Mouse (Mus musculus) embryonic facial prominence, embryonic 11.5 days (tissue): ENCODE data around the gene Synj2. TPM values are rescaled to one million over a fixed set of nuclear protein-coding genes. Genes with fewer than 3 reads are reported as not detected.

ENCODE experiments used
- ATAC-seq: fragments of 200-750 bp; cut with Nextera tagmentation; replicated peaks from 2 replicates; pipeline ENCODE4 v1.8.0; 2017; ENCODE audit warnings: low read depth; ENCODE audit not compliant: insufficient number of reproducible peaks, low FRiP score, low TSS enrichment
- DNase-seq: peaks from one replicate; pipeline ENCODE4 v3.0.0-alpha.2; 2015; ENCODE audit warnings: low spot score
- H3K27ac ChIP-seq: fragments of 300-500 bp; sonication (generic); replicated peaks from 2 replicates; pipeline ENCODE4 v1.5.1; 2014; ENCODE audit warnings: mild to moderate bottlenecking, low read depth, low read length, control low read depth
- H3K27me3 ChIP-seq: fragments of 300-500 bp; sonication (generic); 2 replicates; pipeline ENCODE4 v1.6.1; 2014; ENCODE audit warnings: mild to moderate bottlenecking, low read length, moderate library complexity, mixed read lengths; ENCODE audit not compliant: control insufficient read depth, insufficient read depth
- H3K36me3 ChIP-seq: fragments of 300-500 bp; sonication (generic); replicated peaks from 2 replicates; pipeline ENCODE4 v1.6.1; 2014; ENCODE audit warnings: low read depth, mild to moderate bottlenecking, low read length, moderate library complexity, mixed read lengths; ENCODE audit not compliant: control insufficient read depth, insufficient read depth
- H3K4me1 ChIP-seq: fragments of 300-500 bp; sonication (generic); 2 replicates; pipeline ENCODE4 v1.6.1; 2014; ENCODE audit warnings: low read length, mixed read lengths; ENCODE audit not compliant: control insufficient read depth, insufficient read depth
- H3K4me2 ChIP-seq: fragments of 300-500 bp; sonication (generic); 2 replicates; pipeline ENCODE4 v1.6.1; 2014; ENCODE audit warnings: low read depth, mild to moderate bottlenecking, control low read depth, low read length, moderate library complexity
- H3K4me3 ChIP-seq: fragments of 300-500 bp; sonication (generic); 2 replicates; pipeline ENCODE4 v1.5.1; 2014; ENCODE audit warnings: low read depth, low read length, control low read depth
- H3K9ac ChIP-seq: fragments of 300-500 bp; sonication (generic); replicated peaks from 2 replicates; pipeline ENCODE4 v1.6.1; 2014; ENCODE audit warnings: mild to moderate bottlenecking, control low read depth, low read length
- H3K9me3 ChIP-seq: fragments of 300-500 bp; sonication (generic); replicated peaks from 2 replicates; pipeline ENCODE4 v1.6.1; 2016; ENCODE audit warnings: mild to moderate bottlenecking, low read length, inconsistent platforms, mixed read lengths; ENCODE audit not compliant: control insufficient read depth
- WGBS: fragments of 180-500 bp; shearing (Covaris S2); extraction: QIAGEN DNeasy Blood & Tissue Kit; methylation state at CpG from one replicate; pipeline ENCODE4 v1.1.7; 2014; 5-methylcytosine and 5-hydroxymethylcytosine counted together
- polyA plus RNA-seq: library from polyadenylated mRNA; unstranded; fragments of >200 nt; fragmentation: Nextera tagmentation; extraction: Ambion mirVana; gene quantifications from 2 replicates; pipeline ENCODE4 v1.2.1, GENCODE M21; 2014

The Synj2 gene
- polyA plus RNA-seq, 1 experiment from 2014 or later, result 2.0 TPM

DNA sequence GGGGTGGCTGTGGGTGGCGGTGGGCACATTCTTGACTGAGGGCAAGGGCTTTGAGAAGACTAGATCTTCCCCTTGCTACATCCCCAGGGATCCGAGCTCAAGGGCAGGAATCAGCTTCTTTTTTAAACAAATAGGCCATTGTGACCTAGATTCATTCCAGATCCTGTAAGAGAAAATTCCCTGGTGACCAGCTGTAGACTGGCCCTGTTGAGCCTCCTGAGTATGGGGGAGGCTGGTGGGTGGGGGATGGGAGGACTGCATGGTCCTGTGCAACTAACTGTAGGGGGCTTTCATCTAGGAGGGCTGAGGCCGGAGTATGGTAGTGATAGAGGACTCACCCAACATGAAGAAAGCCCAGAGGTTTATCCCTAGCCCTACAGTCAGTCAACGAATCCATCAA, 47.0 kb downstream of the Synj2 start:
- H3K27me3 ChIP-seq, result no peaks in the 10 kb centered on the region
- WGBS, result 45% methylated on average over 4 of the region's 4 CpGs
- H3K36me3 ChIP-seq, result no peaks in the 10 kb centered on the region
- H3K4me1 ChIP-seq, result peaks cover 8% of the 10 kb centered on the region
- H3K27ac ChIP-seq, result no peak overlapping the region
- ATAC-seq (no peak), DNase-seq (peak; percentile 39)
- H3K9ac ChIP-seq, result no peak overlapping the region
- no peak overlapping the region for H3K4me3 ChIP-seq
- no peaks in the 10 kb centered on the region for H3K9me3 ChIP-seq
- H3K4me2 ChIP-seq, result no peak overlapping the region

GRCm38 (mm10) chr17:5992866-5993580, 51.9 kb downstream of the Synj2 start:
- no peak overlapping the region for H3K9ac ChIP-seq
- H3K36me3 ChIP-seq, result no peaks in the 10 kb centered on the region
- DNase-seq (no peak), ATAC-seq (no peak)
- no peak overlapping the region for H3K27ac ChIP-seq
- H3K9me3 ChIP-seq, result no peaks in the 10 kb centered on the region
- WGBS, result 53% methylated on average over 5 of the region's 5 CpGs
- no peak overlapping the region for H3K4me3 ChIP-seq
- peaks cover 2% of the 10 kb centered on the region; the same call in 1 of the 2 replicates for H3K4me1 ChIP-seq
- H3K27me3 ChIP-seq, result no peaks in the 10 kb centered on the region
- no peak overlapping the region for H3K4me2 ChIP-seq

DNA sequence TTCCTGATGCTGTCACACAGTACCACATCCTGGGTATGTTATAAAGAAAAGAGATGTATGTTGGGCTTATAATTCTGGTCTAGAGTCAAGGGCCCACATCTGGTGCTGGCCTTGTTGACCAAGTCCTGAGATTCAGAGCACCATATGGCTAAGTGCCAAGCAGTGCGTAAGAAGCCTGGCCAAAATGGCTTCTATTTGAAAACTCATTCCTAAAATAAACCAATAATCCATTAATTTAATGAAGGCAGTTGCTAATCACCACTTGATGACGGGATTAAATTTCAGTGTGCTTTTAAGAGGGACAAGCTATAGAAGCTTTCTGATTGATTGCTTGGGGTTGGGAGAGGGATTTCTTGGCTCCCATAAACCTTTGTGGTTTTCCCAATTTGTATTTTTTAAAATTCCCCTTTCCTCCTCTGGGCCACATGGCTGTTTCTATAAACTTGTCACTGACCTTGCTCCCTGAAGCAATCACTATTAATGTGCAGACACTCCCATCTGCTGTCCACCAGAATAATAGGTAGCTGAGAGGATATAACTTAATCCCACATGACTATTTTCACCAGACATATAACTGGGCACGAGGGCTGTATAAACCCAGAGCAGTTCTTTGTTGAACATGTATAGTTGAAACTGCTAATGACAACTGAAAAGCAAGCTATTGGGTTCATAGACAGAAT, 52.6 kb downstream of the Synj2 start:
- ATAC-seq, result no peak
- Histone ChIP-seq H3K4me1 (no peaks in the 10 kb centered on the region), H3K36me3 (no peaks in the 10 kb centered on the region), H3K9me3 (no peaks in the 10 kb centered on the region), H3K27me3 (no peaks in the 10 kb centered on the region), H3K4me2 (no peak overlapping the region), H3K9ac (no peak overlapping the region), H3K4me3 (no peak overlapping the region), H3K27ac (no peak overlapping the region)
- no peak for DNase-seq
- WGBS, result 75% methylated on average over 3 of the region's 3 CpGs

- 86% methylated on average over 6 of the region's 6 CpGs for WGBS
- H3K4me1 ChIP-seq, result no peaks in the 10 kb centered on the region
- ATAC-seq (no peak), DNase-seq (no peak)
- H3K9me3 ChIP-seq, result no peaks in the 10 kb centered on the region
- H3K27ac ChIP-seq, result no peak overlapping the region
- H3K4me2 ChIP-seq, result no peak overlapping the region
- no peak overlapping the region for H3K4me3 ChIP-seq
- no peaks in the 10 kb centered on the region for H3K36me3 ChIP-seq
- no peak overlapping the region for H3K9ac ChIP-seq
- H3K27me3 ChIP-seq, result no peaks in the 10 kb centered on the region
Measured at GRCm38 (mm10) chr17:5994606-5995005, 53.5 kb downstream of the Synj2 start.

GRCm38 (mm10) chr17:5996589-5996988, 55.5 kb downstream of the Synj2 start:
- no peak overlapping the region for H3K9ac ChIP-seq
- H3K27me3 ChIP-seq, result no peaks in the 10 kb centered on the region
- no peak overlapping the region for H3K4me2 ChIP-seq
- H3K36me3 ChIP-seq, result no peaks in the 10 kb centered on the region
- ATAC-seq (no peak), DNase-seq (no peak)
- H3K4me1 ChIP-seq, result no peaks in the 10 kb centered on the region
- WGBS, result 69% methylated on average over 14 of the region's 14 CpGs
- H3K27ac ChIP-seq, result no peak overlapping the region
- no peaks in the 10 kb centered on the region for H3K9me3 ChIP-seq
- no peak overlapping the region for H3K4me3 ChIP-seq

- Histone ChIP-seq H3K27ac (no peak overlapping the region), H3K4me3 (no peak overlapping the region), H3K4me2 (no peak overlapping the region), H3K4me1 (no peaks in the 10 kb centered on the region), H3K9ac (no peak overlapping the region), H3K36me3 (no peaks in the 10 kb centered on the region), H3K9me3 (no peaks in the 10 kb centered on the region), H3K27me3 (no peaks in the 10 kb centered on the region)
- WGBS, result 78% methylated on average over 16 of the region's 16 CpGs
- DNase-seq (no peak), ATAC-seq (no peak)
Measured at GRCm38 (mm10) chr17:5997380-5998234, 56.5 kb downstream of the Synj2 start.

GRCm38 (mm10) chr17:5998235-5998500, 57.1 kb downstream of the Synj2 start:
- no peak for DNase-seq
- no peak overlapping the region for H3K4me3 ChIP-seq
- H3K36me3 ChIP-seq, result no peaks in the 10 kb centered on the region
- no peaks in the 10 kb centered on the region for H3K4me1 ChIP-seq
- no peak overlapping the region for H3K9ac ChIP-seq
- no peak overlapping the region for H3K27ac ChIP-seq
- ATAC-seq, result no peak
- H3K4me2 ChIP-seq, result no peak overlapping the region
- H3K9me3 ChIP-seq, result no peaks in the 10 kb centered on the region
- H3K27me3 ChIP-seq, result no peaks in the 10 kb centered on the region

DNA sequence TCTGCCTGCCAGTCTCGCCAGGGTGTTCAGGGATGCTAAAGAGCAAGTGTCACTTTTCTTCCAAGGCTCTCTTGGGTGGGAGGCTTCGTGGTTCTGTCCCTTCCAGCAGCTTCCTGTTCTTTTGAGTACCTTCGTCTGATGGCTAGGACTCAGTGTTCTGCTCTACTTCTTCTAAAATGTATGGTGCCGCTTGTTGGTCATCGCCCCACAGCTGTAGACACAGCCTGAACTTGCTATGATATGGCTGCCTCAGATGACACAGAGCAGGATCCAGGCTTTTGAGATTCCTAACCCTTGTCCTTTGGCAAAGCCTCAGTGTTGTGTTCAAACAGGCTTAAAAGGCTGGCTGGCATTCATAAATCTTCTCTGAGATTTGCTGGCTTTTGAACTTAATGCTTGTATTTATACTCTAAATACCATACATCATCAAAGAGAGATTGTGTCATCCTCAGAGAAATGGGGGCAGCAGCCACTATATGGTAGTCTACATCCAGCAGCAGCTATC, 58.0 kb downstream of the Synj2 start:
- no peak overlapping the region for H3K4me3 ChIP-seq
- H3K4me1 ChIP-seq, result no peaks in the 10 kb centered on the region
- no peaks in the 10 kb centered on the region for H3K27me3 ChIP-seq
- H3K9ac ChIP-seq, result no peak overlapping the region
- WGBS, result 78% methylated on average over 5 of the region's 5 CpGs
- H3K27ac ChIP-seq, result no peak overlapping the region
- H3K36me3 ChIP-seq, result no peaks in the 10 kb centered on the region
- ATAC-seq (no peak), DNase-seq (no peak)
- no peak overlapping the region for H3K4me2 ChIP-seq
- no peaks in the 10 kb centered on the region for H3K9me3 ChIP-seq
